Mouse (Mus musculus) forebrain, postnatal 0 days (tissue): ENCODE measurements around the gene Dusp16. TPM values are rescaled to one million over a fixed set of nuclear protein-coding genes. Genes with fewer than 3 reads are reported as not detected.

Experiments
- ATAC-seq: fragments of 200-750 bp; cut with Nextera tagmentation; 2 replicates; pipeline ENCODE4 v1.8.0; 2017; ENCODE audit warnings: mild to moderate bottlenecking, moderate library complexity
- DNase-seq: peaks from one replicate; pipeline ENCODE4 v3.0.0-alpha.2; 2015
- H3K27ac ChIP-seq: fragments of 300-500 bp; sonication (generic); 2 replicates; pipeline ENCODE4 v1.5.1; 2014; ENCODE audit warnings: low read depth, mild to moderate bottlenecking, antibody characterized with exemption, low read length, moderate library complexity, mixed read lengths
- H3K27me3 ChIP-seq: fragments of 300-500 bp; sonication (generic); 2 replicates; pipeline ENCODE4 v1.6.1; 2014; ENCODE audit warnings: mild to moderate bottlenecking, low read length, mixed read lengths; ENCODE audit not compliant: insufficient read depth
- H3K36me3 ChIP-seq: fragments of 300-500 bp; sonication (generic); 2 replicates; pipeline ENCODE4 v1.6.1; 2014; ENCODE audit warnings: mild to moderate bottlenecking, moderate library complexity; ENCODE audit not compliant: insufficient read depth
- H3K4me1 ChIP-seq: fragments of 300-500 bp; sonication (generic); 2 replicates; pipeline ENCODE4 v1.6.1; 2014; ENCODE audit warnings: antibody characterized with exemption; ENCODE audit not compliant: insufficient read depth
- H3K4me2 ChIP-seq: fragments of 300-500 bp; sonication (generic); 2 replicates; pipeline ENCODE4 v1.6.1; 2014; ENCODE audit warnings: low read depth, mild to moderate bottlenecking, moderate library complexity
- H3K4me3 ChIP-seq: fragments of 300-500 bp; sonication (generic); 2 replicates; pipeline ENCODE4 v1.5.1; 2014; ENCODE audit warnings: low read depth, low read length, mixed read lengths
- H3K9ac ChIP-seq: fragments of 300-500 bp; sonication (generic); 2 replicates; pipeline ENCODE4 v1.6.1; 2014; ENCODE audit warnings: mild to moderate bottlenecking
- H3K9me3 ChIP-seq: fragments of 300-500 bp; sonication (generic); 2 replicates; pipeline ENCODE4 v1.6.1; 2016; ENCODE audit warnings: low read length
- CTCF ChIP-seq: sonication (generic); IDR thresholded peaks from 2 replicates; pipeline ENCODE4 v1.5.1; 2016; ENCODE audit warnings: antibody characterized with exemption, control low read depth, low read depth
- WGBS: fragments of 180-500 bp; shearing (Covaris S2); extraction: QIAGEN DNeasy Blood & Tissue Kit; methylation state at CpG from one replicate; pipeline ENCODE4 v1.1.7; 2014; 5-methylcytosine and 5-hydroxymethylcytosine counted together
- polyA plus RNA-seq: library from polyadenylated mRNA; unstranded; fragments of >200 nt; fragmentation: Nextera tagmentation; extraction: Ambion mirVana; gene quantifications from 2 replicates; pipeline ENCODE4 v1.2.1, GENCODE M21; 2015
- total RNA-seq: library from RNA; depleted of rRNA; stranded (reverse); fragments of >200 nt; gene quantifications from 2 replicates; pipeline ENCODE4 v1.2.3, GENCODE M21; 2014; rRNA removed

Dusp16 gene
- total and polyA plus RNA-seq, 2 experiments from 2014 or later, result 2.7 to 5.7 TPM

GRCm38 (mm10) chr6:134669179-134669865 lies 123.1 kb downstream of the Dusp16 start:
- Histone ChIP-seq H3K9me3 (no peaks in the 10 kb centered on the region), H3K9ac (no peak overlapping the region), H3K27ac (no peak overlapping the region), H3K4me3 (no peak overlapping the region), H3K4me2 (no peak overlapping the region), H3K27me3 (no peaks in the 10 kb centered on the region), H3K4me1 (no peaks in the 10 kb centered on the region), H3K36me3 (no peaks in the 10 kb centered on the region)
- WGBS, result 60% methylated on average over 6 of the region's 6 CpGs
- no peak for TF ChIP-seq CTCF
- ATAC-seq (peak; percentile 93), DNase-seq (peak; percentile 9)

DNA sequence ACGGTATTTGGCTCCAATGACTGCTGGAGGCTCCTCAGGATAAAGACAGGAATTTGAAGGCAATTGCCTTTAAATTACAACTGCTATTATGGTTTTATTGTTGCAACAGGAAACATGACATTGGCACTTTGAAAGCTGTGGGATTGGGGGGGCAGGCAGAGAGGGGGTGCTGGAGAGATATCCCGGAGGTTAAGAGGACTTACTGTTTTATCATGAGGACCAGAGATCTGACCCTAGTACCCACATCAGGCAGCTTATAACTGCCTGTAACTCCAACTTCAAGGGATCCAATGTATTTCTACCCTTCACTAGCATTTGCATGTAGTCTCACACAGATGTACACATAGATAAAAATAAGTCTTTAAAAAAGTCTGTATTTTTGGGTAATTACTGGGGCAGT lies 123.9 kb downstream of the Dusp16 start:
- Histone ChIP-seq H3K9me3 (no peaks in the 10 kb centered on the region), H3K9ac (no peak overlapping the region), H3K27ac (no peak overlapping the region), H3K27me3 (no peaks in the 10 kb centered on the region), H3K4me3 (no peak overlapping the region), H3K36me3 (no peaks in the 10 kb centered on the region), H3K4me1 (no peaks in the 10 kb centered on the region), H3K4me2 (no peak overlapping the region)
- WGBS, result 84% methylated on average over 2 of the region's 2 CpGs
- DNase-seq, result no peak
- TF ChIP-seq CTCF, result no peak
- no peak for ATAC-seq

DNA sequence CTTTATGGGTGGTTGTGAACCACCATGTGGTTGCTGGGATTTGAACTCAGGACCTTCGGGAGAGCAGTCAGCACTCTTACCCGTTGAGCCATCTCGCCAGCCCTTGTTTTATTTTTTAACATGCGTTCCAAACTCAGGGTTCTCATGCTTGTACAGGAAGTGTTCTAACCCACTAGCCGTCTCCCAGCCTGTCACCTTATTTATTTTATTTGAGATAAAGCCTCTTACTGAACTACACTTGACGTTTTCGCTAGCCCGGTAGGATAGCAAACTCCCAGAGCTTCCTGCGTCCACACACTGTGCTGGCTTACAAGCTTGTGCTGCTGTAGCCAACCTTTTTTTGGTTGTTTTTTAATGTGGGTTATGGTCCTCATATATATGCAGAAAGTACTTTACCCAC lies 126.6 kb downstream of the Dusp16 start:
- no peak overlapping the region for H3K9ac ChIP-seq
- no peak overlapping the region for H3K4me2 ChIP-seq
- no peak overlapping the region for H3K27ac ChIP-seq
- ATAC-seq, result no peak
- H3K4me3 ChIP-seq, result no peak overlapping the region
- no peaks in the 10 kb centered on the region for H3K9me3 ChIP-seq
- TF ChIP-seq CTCF, result no peak
- DNase-seq, result no peak
- no peaks in the 10 kb centered on the region for H3K4me1 ChIP-seq
- H3K36me3 ChIP-seq, result no peaks in the 10 kb centered on the region
- 89% methylated on average over 9 of the region's 9 CpGs for WGBS
- no peaks in the 10 kb centered on the region for H3K27me3 ChIP-seq

Other genes with a start within 250 kb of the Dusp16 start
- 29.9 and 41.3 TPM in 2 replicates for gene Lrp6, start 225.7 kb downstream of the Dusp16 start, total RNA-seq
- 12.3 and 14.7 TPM in 2 replicates for gene Lrp6, start 225.7 kb downstream of the Dusp16 start, polyA plus RNA-seq
- gene Mansc1, start 160.1 kb downstream of the Dusp16 start, total RNA-seq, result 1.2 and 2.8 TPM in 2 replicates
- 1.4 and 1.9 TPM in 2 replicates for gene Mansc1, start 160.1 kb downstream of the Dusp16 start, polyA plus RNA-seq
- gene Borcs5, start 153.1 kb downstream of the Dusp16 start, total RNA-seq, result 37.4 and 41.2 TPM in 2 replicates
- 42.6 and 44.2 TPM in 2 replicates for gene Borcs5, start 153.1 kb downstream of the Dusp16 start, polyA plus RNA-seq
- 5.2 and 7.9 TPM in 2 replicates for gene Crebl2, start 37.5 kb upstream of the Dusp16 start, total RNA-seq
- gene Crebl2, start 37.5 kb upstream of the Dusp16 start, polyA plus RNA-seq, result 1.6 and 2.6 TPM in 2 replicates
- gene Gpr19, start 106.0 kb upstream of the Dusp16 start, total RNA-seq, result 33.2 and 34.5 TPM in 2 replicates
- gene Gpr19, start 106.0 kb upstream of the Dusp16 start, polyA plus RNA-seq, result 38.6 and 42.7 TPM in 2 replicates
- 89.0 and 102 TPM in 2 replicates for gene Cdkn1b, start 127.8 kb upstream of the Dusp16 start, total RNA-seq
- gene Cdkn1b, start 127.8 kb upstream of the Dusp16 start, polyA plus RNA-seq, result 36.0 and 44.0 TPM in 2 replicates
- gene Apold1, start 189.1 kb upstream of the Dusp16 start, total RNA-seq, result 8.7 TPM in 2 replicates
- 5.9 and 6.2 TPM in 2 replicates for gene Apold1, start 189.1 kb upstream of the Dusp16 start, polyA plus RNA-seq
- gene Ddx47, start 219.0 kb upstream of the Dusp16 start, total RNA-seq, result 34.6 and 41.9 TPM in 2 replicates
- 51.0 and 60.0 TPM in 2 replicates for gene Ddx47, start 219.0 kb upstream of the Dusp16 start, polyA plus RNA-seq